Mouse (Mus musculus): ENCODE measurements at regions not wholly inside any gene's neighbourhood (a gene's known extent, or its start where the extent isn't known, plus 50 kb on each side); places are given as distances from the start of the nearest gene placed in this dataset.
"Not testable (repeated sequence)": the region's sequence is repeated elsewhere in the genome, so short reads cannot be mapped to it uniquely, and the experiment has no call there.

GRCm38 (mm10) chr4:23341240-23341639 is 853.1 kb upstream of the Pou3f2 start:
- CTCF ChIA-PET, result no interaction called here

- CTCF ChIA-PET, result no interaction called here
These were observed 850.3 kb upstream of the Pou3f2 start for GRCm38 (mm10) chr4:23338481-23338880.

DNA sequence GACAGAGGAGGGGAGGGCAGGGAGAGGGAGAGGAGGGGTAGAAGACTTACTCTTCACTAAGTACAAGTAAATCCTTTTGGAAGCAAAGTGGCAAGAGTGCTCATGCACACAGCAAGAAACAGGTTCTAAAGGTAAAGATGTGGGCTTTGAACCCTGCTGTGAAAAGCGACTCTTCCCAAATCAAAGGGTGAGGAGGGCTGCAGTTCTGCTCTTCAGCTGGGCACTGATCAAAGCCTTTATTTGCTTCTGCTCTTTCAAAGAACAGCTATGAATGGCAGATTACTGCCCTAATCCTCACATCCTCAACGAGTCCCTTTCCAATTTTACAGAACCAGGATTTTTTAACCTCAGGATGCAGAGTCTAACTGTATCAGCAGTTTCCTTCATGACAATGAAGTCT is 812.5 kb upstream of the Pou3f2 start:
- CTCF ChIA-PET, result no interaction called here

DNA sequence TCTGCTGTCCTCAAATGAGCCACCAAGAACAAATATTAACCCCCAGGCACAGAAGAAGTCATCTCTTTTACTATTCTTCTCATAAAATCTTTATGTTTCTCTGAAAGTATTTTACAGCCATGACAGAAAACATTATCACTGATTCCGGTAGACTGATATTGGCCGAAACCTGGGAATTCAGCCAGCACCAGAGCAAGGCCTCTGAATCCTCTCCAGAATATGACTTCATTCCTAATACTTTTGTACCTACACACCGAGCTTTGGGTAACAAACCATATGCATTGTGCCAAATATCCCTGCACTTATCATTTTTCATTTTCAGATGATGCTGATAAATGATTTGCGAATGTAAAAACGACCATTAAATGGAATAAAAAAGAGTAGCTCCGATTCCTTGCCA is 791.9 kb upstream of the Pou3f2 start:
- CTCF ChIA-PET, result no interaction called here

DNA sequence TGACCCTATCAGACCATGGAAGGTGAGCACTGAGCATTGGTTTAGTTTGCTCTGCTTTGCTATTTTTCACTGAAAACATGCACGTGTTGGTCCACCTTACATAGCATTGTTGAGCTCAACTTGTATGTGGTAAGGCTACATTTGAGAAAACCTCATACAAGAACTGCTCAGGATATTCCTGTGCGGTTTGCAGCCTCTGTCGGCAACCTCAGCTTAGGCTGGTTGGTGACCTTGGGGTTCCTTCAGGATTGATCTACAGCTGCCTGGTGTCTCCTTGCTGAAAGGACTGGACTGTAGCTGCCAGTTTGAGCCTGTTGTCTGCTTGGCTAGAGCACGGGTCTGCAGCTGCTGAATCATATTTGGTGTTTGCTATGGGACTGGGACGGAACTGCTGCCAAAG is 787.0 kb upstream of the Pou3f2 start:
- CTCF ChIA-PET, result no interaction called here

DNA sequence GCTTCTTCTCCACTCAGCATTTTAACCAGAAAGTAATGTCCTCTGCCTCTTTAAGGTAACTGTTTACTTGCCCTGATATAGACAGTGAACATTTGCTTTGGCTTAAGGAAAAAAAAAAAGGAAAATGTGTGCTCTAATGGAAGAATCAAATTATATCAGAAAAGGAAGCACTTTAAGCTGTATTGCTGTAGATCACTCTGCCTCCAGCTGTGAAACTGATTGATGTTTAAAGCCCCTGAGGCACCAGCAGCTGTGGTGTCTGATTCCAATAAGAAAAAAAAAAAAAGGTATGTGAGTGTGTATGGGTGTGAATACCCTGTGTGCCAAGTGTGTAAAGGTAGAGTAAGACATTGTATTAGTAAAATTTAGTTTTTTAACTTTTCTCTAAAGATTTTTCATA is 783.8 kb upstream of the Pou3f2 start:
- CTCF ChIA-PET, result no interaction called here

GRCm38 (mm10) chr4:23260371-23260770 is 772.2 kb upstream of the Pou3f2 start:
- CTCF ChIA-PET, result no interaction called here

GRCm38 (mm10) chr4:23234960-23235359 is 746.8 kb upstream of the Pou3f2 start:
- CTCF ChIA-PET, result no interaction called here

GRCm38 (mm10) chr4:23194756-23195155 is 706.6 kb upstream of the Pou3f2 start:
- CTCF ChIA-PET, result not testable (repeated sequence)

GRCm38 (mm10) chr4:23193384-23194135 is 705.4 kb upstream of the Pou3f2 start:
- CTCF ChIA-PET, result no interaction called here

DNA sequence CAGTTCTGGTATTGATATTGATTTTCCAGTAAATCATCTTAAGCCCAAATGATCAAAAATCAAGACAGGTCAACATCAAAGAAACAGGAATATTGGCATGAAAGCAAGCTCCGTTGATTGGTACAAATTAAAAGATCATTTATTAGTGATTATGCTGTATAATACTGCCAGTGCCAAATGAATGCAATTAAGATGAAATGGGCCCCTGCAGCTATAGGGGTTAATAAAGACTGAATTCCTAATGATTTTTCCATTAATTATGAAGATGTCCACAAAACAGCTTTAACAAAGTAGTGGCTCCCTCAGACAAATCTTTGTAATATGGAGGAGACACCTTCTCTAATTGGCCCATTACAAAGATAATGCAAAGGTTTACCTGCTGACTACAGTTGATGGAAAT is 685.6 kb upstream of the Pou3f2 start:
- CTCF ChIA-PET, result no interaction called here

DNA sequence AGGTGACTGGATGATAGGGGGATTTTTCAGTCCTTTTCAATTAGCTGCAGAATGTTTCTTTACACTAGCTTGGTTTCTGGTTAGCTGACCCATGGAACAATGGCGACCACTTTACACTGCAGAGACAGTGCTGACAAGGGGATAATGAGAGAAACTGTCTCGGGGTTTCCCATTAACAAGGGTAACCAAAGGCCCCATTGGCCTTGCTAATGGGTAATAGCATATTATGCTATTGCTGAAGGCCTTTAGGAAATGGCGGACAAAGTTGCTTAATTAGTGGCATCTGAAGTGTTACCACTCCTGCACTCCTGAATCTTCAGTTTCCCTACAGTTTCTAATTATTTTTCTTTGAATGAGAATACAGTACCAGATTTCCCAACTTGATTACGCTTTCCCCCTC is 685.2 kb upstream of the Pou3f2 start:
- CTCF ChIA-PET, result no interaction called here

- CTCF ChIA-PET, result no interaction called here
These were observed 660.1 kb upstream of the Pou3f2 start for GRCm38 (mm10) chr4:23148097-23148849.

GRCm38 (mm10) chr4:23133386-23133785 is 645.2 kb upstream of the Pou3f2 start:
- CTCF ChIA-PET, result no interaction called here

DNA sequence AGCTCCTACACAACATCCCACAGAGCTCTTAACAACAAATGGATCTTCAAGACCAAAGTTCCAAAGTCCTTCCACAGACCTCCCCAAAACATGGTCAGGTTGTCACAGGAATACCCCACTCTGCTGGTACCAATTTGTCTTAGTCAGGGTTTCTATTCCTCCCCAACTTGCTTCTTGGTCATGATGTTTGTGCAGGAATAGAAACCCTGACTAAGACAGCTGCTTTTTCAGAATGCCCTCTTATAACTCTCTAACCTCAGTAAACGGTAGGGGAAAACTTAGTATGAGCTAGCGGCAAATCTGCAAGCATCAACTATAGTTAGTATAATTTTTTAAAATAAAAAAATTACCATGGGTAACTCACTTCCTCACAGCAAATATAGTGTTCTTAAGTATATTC is 613.3 kb upstream of the Pou3f2 start:
- CTCF ChIA-PET, result not testable (repeated sequence)

DNA sequence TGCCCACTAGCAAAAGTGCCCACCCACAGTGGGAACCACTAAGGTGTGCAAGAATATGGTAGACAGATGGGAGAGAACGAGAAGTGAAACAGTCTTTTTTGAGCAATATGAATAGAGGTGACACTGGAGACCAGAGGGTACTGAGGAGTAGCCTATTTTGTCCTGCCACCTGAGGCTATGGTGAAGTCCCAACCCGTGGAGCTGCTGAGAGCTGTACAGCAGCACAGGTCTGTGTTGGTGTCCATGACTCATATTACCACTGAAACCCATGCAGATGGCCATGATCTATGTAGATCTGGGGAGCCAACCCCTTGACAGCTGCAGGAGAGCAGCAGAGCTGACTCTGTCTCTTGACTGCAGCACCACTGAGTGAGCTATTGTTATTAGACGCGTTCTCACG is 591.4 kb upstream of the Pou3f2 start:
- CTCF ChIA-PET, result no interaction called here

- CTCF ChIA-PET, result no interaction called here
These were observed 589.4 kb upstream of the Pou3f2 start for GRCm38 (mm10) chr4:23077603-23078002.

DNA sequence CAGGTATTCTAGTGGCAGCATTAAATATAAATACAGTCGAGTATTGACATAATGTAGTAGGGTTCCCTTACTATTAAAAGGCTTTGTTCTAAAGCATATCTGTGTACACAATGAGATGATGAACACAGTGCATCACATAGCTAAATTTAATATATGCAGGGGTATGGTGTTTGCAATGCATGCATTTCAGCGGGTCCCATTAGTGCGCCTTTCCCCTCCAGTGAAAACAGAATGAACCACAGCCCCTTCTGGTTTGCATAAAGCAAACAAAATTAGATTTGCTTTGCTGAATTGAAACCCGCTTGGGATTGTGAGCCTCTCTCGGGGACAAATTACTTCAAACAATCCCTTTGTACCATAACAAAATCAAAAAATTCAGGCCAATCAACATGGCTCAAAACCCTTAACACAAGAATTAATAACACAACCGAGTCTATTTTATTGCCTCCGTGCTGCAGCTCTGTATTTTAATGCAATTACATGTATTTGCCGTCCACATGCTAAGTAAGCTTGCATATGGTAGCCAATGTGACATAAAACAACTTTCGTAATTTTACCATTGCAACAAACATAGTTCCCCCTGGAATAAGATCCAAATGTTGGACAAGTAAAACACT is 562.6 kb upstream of the Pou3f2 start:
- CTCF ChIA-PET, result no interaction called here

DNA sequence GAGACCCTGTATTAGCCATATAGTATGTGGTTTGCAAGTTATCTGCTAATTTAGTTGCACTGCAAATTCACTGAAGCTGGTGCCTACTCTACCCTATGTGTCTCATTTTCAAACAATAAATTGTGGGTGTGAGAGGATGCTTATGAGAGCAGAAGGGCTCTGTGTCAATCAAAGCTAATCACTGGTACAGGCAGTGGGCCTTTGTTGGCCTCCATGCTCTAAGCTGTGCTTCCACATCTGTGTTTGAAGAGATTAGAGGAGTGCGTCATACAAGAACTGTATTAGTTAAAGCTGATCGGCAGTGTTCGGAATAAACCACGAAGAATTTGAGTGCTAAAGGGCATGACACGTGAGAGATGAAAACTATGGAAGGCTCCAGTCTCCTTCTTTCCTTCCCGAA is 549.6 kb upstream of the Pou3f2 start:
- CTCF ChIA-PET, result no interaction called here

DNA sequence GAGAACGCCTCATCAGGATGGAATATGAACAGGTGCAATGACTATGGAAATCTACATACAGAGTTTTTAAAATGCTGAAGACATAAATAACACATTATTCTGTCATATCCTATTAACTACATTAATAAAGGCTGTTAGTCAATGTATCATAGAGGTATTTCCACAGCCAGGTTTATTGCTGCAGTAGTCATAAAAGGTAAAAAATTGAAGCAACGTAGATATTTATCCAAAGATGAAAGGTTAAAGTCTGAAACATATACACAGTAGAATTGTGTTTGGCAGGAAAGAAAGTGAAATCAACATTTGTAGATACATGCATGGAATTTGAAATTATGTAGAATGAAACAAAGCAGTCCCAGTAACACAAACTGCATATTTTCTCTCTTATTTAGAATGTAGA is 543.1 kb upstream of the Pou3f2 start:
- CTCF ChIA-PET, result no interaction called here

DNA sequence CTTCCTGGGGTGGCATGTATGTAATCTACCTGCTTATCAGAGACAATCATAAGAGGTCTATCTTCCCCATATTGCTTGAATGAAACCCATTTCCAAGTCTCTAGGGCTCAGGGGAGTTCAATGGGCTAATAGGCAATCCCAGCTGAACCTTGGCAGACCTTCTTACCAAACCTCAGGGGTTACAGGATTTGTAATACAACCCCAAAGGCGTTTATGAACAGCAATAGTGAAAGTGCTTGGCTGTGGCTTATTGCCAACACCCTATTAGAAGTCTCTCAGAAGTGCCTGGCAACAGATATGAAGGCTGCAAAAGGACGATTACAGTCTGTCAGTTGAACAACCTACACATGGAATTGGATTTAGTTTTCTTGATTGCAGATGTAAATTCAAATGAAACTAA is 534.0 kb upstream of the Pou3f2 start:
- CTCF ChIA-PET, result no interaction called here

- CTCF ChIA-PET, result interaction anchor here (0.6 kb wide), 1 partner anchor 17 kb away, joined by 3 read pairs; no protein-coding TSS in a partner anchor
These were observed 522.2 kb upstream of the Pou3f2 start for GRCm38 (mm10) chr4:23010346-23010745.

DNA sequence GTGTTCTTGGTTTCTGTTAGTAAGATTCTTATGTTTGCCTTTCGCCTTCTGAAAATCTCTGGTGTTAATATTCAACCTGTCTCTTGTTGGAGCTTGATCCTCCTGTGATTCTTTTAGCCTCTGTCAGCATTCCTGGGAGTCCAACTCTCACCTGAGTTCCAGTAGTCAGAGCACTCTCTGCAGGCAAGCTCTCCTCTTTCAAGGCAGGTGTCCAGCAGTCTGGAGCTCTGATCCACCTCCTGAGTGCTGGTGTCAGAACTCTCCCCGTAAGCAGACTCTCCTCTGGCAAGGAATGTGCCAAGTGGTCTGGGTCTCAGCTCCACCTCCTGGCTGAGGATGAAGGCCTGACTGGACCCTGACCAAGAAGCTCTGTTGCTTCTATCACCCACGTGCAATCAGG is 521.0 kb upstream of the Pou3f2 start:
- CTCF ChIA-PET, result not testable (repeated sequence)

Measured in spleen, embryonic (tissue).